Mouse (Mus musculus): Measurements from ENCODE around the gene Sult2b1. TPM values are rescaled to one million over a fixed set of nuclear protein-coding genes. Genes with fewer than 3 reads are reported as not detected.

Sult2b1 gene
- total RNA-seq, 2 experiments from 2014 or later, result 1.3 TPM; not detected in 1

DNA sequence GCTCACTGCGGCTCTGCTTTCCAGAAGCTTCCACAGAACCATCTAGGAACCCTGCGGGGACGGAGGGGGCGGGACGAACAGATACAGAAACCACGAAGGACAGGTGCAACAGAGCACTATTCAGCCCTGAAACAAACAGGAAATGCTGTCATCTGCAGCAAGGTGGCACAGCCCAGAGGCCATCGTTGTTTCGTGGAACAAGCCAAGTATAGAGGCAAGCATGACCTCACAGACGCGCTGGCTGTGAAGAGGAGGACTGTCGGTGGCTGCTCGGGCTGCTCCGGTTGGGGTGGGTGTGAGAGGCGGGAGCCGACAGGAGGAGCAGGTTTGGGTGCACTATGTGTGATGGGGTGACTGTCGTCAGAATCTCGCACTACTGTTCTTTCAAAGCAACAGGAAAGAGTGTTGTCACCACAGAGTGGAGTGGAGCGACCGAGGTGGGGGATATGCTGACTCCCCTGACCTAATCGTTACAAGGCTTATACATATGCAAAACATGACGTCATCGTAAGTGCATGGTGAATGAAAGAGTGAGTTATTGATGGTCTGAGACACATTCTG is 5.3 kb downstream of the Sult2b1 start:
- peak; percentile 36 for ATAC-seq (replicated peaks; ENCODE audit: poor library complexity, severe bottlenecking)

DNA sequence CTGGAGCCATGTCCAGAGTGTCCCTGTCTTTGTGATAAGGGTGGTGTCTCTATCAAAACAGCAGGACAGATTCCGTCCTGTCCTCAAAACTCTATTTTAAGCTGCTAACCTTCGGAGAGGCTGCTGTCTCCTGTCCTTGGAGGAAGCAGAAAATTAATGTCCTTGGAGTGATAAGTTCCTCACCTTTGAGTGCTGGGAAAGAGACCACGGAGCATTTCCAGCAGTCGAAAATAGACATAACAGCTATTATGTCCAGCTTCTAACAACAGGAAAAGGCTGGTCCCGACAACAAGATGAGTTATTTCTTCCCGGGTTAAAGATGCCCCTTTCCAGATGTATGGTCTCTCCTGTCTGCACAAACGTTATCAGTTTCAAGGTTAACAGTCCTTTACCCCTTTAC is 9.2 kb downstream of the Sult2b1 start:
- ATAC-seq (replicated peaks; ENCODE audit: poor library complexity, severe bottlenecking), result no peak

DNA sequence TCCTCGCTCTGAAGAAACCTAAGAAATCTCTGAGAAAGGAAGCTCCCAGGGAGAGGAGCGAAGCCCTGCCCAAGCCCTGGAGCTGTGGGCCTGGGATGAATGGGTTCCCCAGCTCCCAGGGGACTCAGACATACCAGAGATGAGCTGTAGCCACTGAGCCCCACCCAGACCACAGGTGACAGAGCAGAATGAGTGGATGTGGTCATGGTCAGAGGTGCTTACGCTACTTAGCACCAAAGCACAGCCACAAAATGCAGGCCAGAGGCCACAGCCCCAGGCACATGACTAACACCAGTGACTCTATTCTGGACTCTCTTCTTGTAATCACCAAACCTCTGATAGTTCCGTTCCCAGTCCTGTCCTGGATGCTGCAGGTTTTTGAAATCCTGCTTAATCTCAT is 13.4 kb downstream of the Sult2b1 start:
- no peak for ATAC-seq (replicated peaks; ENCODE audit: poor library complexity, severe bottlenecking)

- ATAC-seq (replicated peaks; ENCODE audit: poor library complexity, severe bottlenecking), result no peak
Observed at GRCm38 (mm10) chr7:45770427-45771082, 13.9 kb downstream of the Sult2b1 start.

- no peak for ATAC-seq (replicated peaks; ENCODE audit: poor library complexity, severe bottlenecking)
Observed at GRCm38 (mm10) chr7:45767500-45767899, 17.0 kb downstream of the Sult2b1 start.

DNA sequence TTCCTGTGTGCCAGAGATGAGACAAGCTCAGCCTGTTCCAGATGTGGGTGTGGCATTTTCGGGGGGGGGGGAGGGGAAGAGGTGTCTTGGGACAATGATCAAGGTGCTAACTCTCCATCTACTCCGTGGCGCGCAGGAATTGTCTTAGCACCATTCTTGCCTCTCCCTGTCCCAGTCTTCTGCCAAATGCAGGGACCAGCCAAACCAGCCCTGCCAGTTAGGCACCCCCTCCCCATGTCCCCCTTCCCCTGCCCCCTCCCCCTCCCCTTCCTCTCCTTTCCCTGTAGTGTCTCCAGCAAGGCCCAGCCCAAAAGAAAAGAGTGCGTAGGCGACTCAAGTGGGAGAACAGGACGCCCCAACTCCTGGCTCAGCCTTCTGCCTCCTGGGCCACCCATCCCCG is 17.7 kb downstream of the Sult2b1 start:
- no peak for ATAC-seq (replicated peaks; ENCODE audit: poor library complexity, severe bottlenecking)

- no peak for ATAC-seq (replicated peaks; ENCODE audit: poor library complexity, severe bottlenecking)
Observed at GRCm38 (mm10) chr7:45765995-45766394, 18.5 kb downstream of the Sult2b1 start.

DNA sequence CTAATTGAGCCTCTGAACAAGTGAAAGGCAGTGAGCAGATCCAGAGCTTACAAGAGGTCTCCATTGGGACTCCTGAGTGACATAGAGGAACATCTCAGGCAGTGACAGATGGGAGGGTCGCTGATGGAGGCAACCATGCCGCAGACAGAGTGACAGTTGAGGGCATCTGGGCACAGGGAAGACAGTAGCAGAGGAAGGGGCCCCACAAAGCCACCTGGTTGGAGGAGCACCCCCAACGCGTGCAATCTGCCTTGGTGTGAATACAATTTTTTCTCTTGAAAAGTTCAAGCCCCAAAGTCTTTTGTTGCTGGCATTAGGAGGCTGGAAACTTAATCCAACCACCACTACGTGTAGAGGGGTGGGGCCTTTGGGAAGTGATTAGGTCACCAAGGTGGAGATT is 24.3 kb downstream of the Sult2b1 start:
- ATAC-seq (replicated peaks; ENCODE audit: poor library complexity, severe bottlenecking), result no peak

DNA sequence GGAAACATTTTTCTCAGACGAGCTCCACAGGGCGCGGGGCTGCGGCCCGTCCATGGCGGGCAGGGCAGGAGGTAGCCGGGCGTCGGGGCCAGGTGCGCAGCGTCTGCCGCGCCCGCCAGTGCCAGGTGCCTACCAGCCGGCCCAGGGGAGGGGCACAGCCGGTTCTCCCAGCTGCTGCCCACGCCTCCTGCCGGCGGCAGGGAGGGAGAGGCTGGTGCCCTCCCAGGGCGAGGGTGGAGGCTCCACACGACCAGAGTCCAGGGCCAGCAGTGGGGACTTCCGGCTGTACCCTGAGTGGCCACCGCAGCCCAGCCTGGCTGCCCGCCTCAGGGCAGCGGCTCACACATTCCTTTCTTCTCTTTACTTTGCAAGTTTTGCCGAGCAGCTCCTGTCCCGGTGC is 25.1 kb downstream of the Sult2b1 start:
- ATAC-seq (replicated peaks; ENCODE audit: poor library complexity, severe bottlenecking), result no peak

DNA sequence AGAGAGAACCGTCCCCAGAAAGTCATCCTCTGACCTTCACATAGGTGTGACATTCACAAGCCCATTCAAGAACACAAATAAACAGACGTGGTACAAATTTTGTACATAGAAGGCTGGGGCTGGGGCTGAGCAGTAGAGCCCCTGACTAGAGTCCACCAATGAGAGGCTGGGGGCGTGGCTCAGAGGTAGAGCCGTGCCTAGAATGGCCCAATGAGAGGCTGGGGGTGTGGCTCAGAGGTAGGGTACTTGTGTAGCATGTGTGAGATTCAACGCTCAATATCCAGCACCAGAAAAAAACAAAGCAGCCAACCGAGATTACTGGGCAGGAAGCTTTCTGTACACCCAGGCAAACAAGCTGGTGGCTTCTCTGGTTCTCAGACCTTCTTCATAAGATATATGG is 28.8 kb downstream of the Sult2b1 start:
- ATAC-seq (replicated peaks; ENCODE audit: poor library complexity, severe bottlenecking), result no peak

DNA sequence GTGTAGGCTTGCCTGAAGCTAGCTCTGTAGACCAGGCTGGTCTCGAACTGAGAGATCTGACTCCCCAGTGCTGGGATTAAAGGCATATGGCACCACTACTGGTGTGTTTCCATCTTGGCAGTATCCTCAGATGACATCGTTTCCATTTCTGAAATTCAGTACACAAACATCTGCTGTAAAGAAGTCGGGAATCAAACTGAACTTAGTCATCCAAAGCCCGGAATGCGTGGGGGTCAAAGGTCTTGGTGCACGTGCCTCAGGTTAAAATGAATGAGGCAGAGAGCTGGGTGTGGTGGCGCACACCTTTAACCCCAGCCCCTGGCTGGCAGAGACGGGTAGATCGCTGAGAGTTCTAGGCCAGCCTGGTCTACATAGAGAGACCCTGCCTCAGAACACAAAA is 34.3 kb downstream of the Sult2b1 start:
- no peak for ATAC-seq (replicated peaks; ENCODE audit: poor library complexity, severe bottlenecking)

DNA sequence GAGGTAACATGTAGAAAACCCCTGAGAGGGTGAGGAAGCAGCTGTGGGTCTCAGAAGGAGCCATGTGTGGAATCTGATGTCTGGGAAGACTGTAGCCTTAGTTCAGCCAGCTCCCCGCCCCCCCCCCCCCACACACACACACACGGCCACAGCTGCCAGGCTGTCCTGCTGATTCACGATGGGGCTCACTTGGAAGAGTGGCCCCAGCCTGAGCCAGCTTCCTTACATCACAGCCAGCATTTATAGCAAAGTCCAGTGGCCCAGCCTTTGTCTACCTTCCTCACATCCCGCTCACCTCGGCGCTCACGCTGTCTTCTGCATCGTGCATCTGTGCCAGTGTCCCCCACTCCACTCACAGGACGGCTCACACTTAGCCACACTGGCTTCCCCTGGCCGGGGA is 35.1 kb downstream of the Sult2b1 start:
- no peak for ATAC-seq (replicated peaks; ENCODE audit: poor library complexity, severe bottlenecking)

- no peak for ATAC-seq (replicated peaks; ENCODE audit: poor library complexity, severe bottlenecking)
Observed at GRCm38 (mm10) chr7:45748110-45748509, 36.4 kb downstream of the Sult2b1 start.

GRCm38 (mm10) chr7:45747450-45747849 is 37.0 kb downstream of the Sult2b1 start:
- no peak for ATAC-seq (replicated peaks; ENCODE audit: poor library complexity, severe bottlenecking)

DNA sequence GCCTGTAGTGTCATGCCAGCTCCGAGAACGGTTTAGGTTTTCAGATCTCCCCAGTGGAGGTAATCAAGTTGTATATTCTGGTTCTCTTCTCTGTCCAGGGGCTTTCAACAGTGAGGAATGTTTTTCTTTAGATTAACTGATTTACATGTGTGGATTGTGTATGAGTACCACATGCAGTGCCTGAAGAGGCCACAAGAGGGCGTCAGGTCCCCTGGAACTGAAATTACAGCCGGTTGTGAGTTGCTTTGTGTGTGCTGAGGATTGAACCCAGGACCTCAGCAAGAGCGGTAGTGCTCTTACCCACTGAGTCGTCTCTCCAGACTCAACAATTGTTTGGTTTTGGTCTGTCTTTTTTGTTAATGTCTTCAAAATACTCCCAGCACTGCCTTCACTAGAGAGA is 38.0 kb downstream of the Sult2b1 start:
- no peak for ATAC-seq (replicated peaks; ENCODE audit: poor library complexity, severe bottlenecking)

- ATAC-seq (replicated peaks; ENCODE audit: poor library complexity, severe bottlenecking), result peak; percentile 48
Observed at GRCm38 (mm10) chr7:45744387-45744786, 40.1 kb downstream of the Sult2b1 start.

- peak; percentile 60 for ATAC-seq (replicated peaks; ENCODE audit: poor library complexity, severe bottlenecking)
Observed at GRCm38 (mm10) chr7:45742338-45742737, 42.1 kb downstream of the Sult2b1 start.

DNA sequence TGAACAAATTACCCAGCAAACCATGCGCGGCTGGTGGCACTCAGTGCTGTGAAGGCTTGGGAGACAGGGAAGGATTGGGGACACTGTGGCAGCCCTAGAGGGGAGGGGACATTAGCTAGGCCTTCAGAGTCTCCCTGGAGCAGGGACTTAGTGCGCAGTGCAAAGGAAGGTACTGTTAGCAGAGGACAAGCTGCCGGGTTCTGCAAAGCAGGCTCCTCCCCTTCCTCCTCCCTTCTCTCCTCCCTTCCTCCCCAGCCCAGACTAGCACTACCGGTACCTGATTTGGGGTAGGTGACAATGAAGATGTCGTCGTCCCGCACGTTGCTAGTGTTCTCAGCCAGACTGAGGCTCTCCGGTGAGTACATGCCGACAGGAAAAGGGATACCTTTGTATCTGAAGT is 42.7 kb downstream of the Sult2b1 start:
- peak; percentile 71 for ATAC-seq (replicated peaks; ENCODE audit: poor library complexity, severe bottlenecking)

- ATAC-seq (replicated peaks; ENCODE audit: poor library complexity, severe bottlenecking), result peak; percentile 39
Observed at GRCm38 (mm10) chr7:45741308-45741707, 43.2 kb downstream of the Sult2b1 start.

- no peak for ATAC-seq (replicated peaks; ENCODE audit: poor library complexity, severe bottlenecking)
Observed at GRCm38 (mm10) chr7:45739820-45740219, 44.6 kb downstream of the Sult2b1 start.

DNA sequence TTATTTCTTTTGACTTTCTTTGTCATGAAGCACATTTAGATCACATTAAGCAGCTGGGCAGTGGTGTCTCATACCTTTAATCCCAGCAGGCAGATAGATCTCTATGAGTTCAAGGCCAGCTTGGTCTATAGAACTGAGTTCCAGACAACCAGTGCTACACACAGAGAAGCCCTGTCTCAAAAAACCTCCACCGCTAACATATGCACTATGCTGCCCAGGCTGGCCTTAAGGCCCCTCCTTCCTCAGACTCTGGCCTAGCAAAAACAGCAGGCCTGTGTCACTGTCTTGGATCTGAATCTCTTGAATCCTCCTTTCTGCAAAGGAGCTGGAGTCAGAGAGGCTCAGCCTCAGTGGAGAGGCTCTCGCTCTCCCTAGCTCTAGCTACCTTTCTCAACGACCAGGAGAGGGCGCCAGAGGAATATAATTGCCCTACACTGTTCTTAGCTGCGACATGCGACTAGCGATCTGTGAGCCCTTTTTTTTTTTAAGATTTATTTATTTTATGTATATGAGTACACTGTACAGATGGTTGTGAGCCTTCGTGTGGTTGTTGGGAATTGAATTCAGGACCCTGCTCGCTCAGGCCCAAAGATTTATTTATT is 45.2 kb downstream of the Sult2b1 start:
- peak; percentile 47 for ATAC-seq (replicated peaks; ENCODE audit: poor library complexity, severe bottlenecking)

DNA sequence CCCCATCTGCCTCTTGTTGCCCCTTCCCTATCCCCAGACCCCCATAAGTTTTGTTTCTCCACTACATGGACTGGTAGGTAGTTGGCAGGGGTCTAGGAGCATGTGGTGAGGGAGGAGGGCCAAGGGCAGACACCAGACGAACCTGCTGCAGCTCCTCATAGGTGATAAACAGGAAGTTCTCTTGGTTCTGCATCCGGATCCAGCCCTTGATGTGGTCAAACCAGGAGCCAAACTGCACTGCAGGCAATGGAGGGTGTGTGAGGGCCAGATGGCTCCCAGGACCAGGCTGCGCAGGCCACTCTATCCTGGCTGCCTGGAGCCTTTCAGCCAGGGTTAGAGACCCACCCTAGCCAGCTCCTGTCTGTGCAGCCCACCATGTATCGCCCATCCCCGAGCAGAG is 51.0 kb downstream of the Sult2b1 start:
- ATAC-seq (replicated peaks; ENCODE audit: poor library complexity, severe bottlenecking), result 0 out of 2 replicates have a peak, but pooled peaks have one; percentile 20
